Mouse (Mus musculus) lung, postnatal 0 days (tissue): ENCODE measurements at regions not wholly inside any gene's neighbourhood (a gene's known extent, or its start where the extent isn't known, plus 50 kb on each side); places are given as distances from the start of the nearest gene placed in this dataset.

Experiments used
- CTCF ChIP-seq: IDR thresholded peaks from 2 replicates; pipeline ENCODE4 v1.5.1; 2016; ENCODE audit warnings: antibody characterized with exemption, mild to moderate bottlenecking
- EP300 ChIP-seq: IDR thresholded peaks from 2 replicates; pipeline ENCODE4 v1.6.1; 2016; ENCODE audit warnings: antibody characterized with exemption, mild to moderate bottlenecking, control low read depth

DNA sequence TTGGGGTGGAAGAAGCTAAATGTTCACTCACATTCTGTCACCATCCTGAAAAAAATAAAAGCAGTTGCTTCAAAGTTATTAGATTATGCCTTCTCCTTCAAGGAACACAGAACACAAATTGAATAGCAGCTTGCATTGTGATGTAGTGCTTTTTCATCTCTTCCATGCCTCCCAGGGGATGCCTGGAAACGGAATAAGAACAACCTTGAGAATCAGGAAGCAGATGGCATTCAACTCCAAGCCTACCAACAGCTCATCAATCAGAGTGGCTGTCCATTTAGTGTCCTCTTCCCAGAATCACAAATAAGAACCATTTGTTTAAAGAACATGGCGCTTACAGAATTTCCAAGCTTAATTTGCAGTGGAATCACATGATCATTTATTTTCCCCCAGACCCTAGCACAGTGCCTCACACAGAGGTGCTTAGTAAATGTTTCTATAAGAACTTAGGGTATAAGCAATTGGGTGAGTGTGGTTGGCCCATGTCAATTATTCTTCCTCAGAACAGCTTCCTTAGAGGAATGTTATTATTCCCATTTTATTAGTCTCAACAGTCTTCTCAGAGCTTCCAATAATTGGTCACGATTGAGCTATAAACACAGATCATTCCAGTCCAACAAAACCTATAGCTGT lies 70.6 kb upstream of the C1qtnf7 start:
- TF ChIP-seq CTCF = no peak
- TF ChIP-seq EP300 = no peak
